Mouse (Mus musculus) hindbrain, embryonic 10.5 days (tissue): ENCODE data around the gene Rgr. TPM values are rescaled to one million over a fixed set of nuclear protein-coding genes. Genes with fewer than 3 reads are reported as not detected.
"Not testable (repeated sequence)": the region's sequence is repeated elsewhere in the genome, so short reads cannot be mapped to it uniquely, and the experiment has no call there.

Source experiments
- DNase-seq: peaks from one replicate; pipeline ENCODE4 v3.0.0-alpha.2; 2017; ENCODE audit warnings: low spot score
- H3K27ac ChIP-seq: fragments of 300-500 bp; sonication (generic); 2 replicates; pipeline ENCODE4 v1.5.1; 2016; ENCODE audit warnings: mild to moderate bottlenecking, moderate library complexity
- H3K27me3 ChIP-seq: fragments of 300-500 bp; sonication (generic); 2 replicates; pipeline ENCODE4 v1.6.1; 2016; ENCODE audit warnings: mild to moderate bottlenecking; ENCODE audit not compliant: poor library complexity, insufficient read depth, severe bottlenecking
- H3K36me3 ChIP-seq: fragments of 300-500 bp; sonication (generic); 2 replicates; pipeline ENCODE4 v1.6.1; 2016; ENCODE audit warnings: mild to moderate bottlenecking, moderate library complexity
- H3K4me1 ChIP-seq: fragments of 300-500 bp; sonication (generic); replicated peaks from 2 replicates; pipeline ENCODE4 v1.6.1; 2016; ENCODE audit warnings: mild to moderate bottlenecking
- H3K4me3 ChIP-seq: fragments of 300-500 bp; sonication (generic); 2 replicates; pipeline ENCODE4 v1.5.1; 2016; ENCODE audit warnings: mild to moderate bottlenecking, moderate library complexity
- H3K9me3 ChIP-seq: fragments of 300-500 bp; sonication (generic); 2 replicates; pipeline ENCODE4 v1.6.1; 2016; ENCODE audit warnings: mild to moderate bottlenecking, moderate library complexity
- WGBS: fragments of 180-500 bp; shearing (Covaris S2); methylation state at CpG from one replicate; pipeline ENCODE4 v1.1.7; 2016; 5-methylcytosine and 5-hydroxymethylcytosine counted together
- polyA plus RNA-seq: library from polyadenylated mRNA; unstranded; fragments of >200 nt; fragmentation: Nextera tagmentation; extraction: Ambion mirVana; gene quantifications from 2 replicates; pipeline ENCODE4 v1.2.1, GENCODE M21; 2016

Gene Rgr
- polyA plus RNA-seq, 1 experiment from 2014 or later, result not detected

- H3K9me3 ChIP-seq, result no peaks in the 10 kb centered on the region
- H3K4me1 ChIP-seq, result no peaks in the 10 kb centered on the region
- H3K27me3 ChIP-seq, result no peaks in the 10 kb centered on the region
- DNase-seq, result no peak
- H3K4me3 ChIP-seq, result no peak overlapping the region
- 92% methylated on average over 3 of the region's 3 CpGs for WGBS
- H3K27ac ChIP-seq, result no peak overlapping the region
- H3K36me3 ChIP-seq, result no peaks in the 10 kb centered on the region
Measured at GRCm38 (mm10) chr14:37028555-37028954, 20.2 kb downstream of the Rgr start.

- H3K4me1 ChIP-seq, result no peaks in the 10 kb centered on the region
- no peaks in the 10 kb centered on the region for H3K9me3 ChIP-seq
- no peak for DNase-seq
- no peaks in the 10 kb centered on the region for H3K36me3 ChIP-seq
- no peaks in the 10 kb centered on the region for H3K27me3 ChIP-seq
- 94% methylated on average over 3 of the region's 3 CpGs for WGBS
- H3K27ac ChIP-seq, result no peak overlapping the region
- H3K4me3 ChIP-seq, result no peak overlapping the region
Measured at GRCm38 (mm10) chr14:37027951-37028350, 20.8 kb downstream of the Rgr start.

GRCm38 (mm10) chr14:37027248-37027933 is 21.4 kb downstream of the Rgr start:
- H3K36me3 ChIP-seq, result no peaks in the 10 kb centered on the region
- no peak overlapping the region for H3K27ac ChIP-seq
- WGBS, result 88% methylated on average over 4 of the region's 4 CpGs
- H3K4me1 ChIP-seq, result no peaks in the 10 kb centered on the region
- no peaks in the 10 kb centered on the region for H3K9me3 ChIP-seq
- DNase-seq, result no peak
- no peaks in the 10 kb centered on the region for H3K27me3 ChIP-seq
- no peak overlapping the region for H3K4me3 ChIP-seq

- WGBS, result 35% methylated on average over 5 of the region's 5 CpGs
- Histone ChIP-seq H3K27me3 (no peaks in the 10 kb centered on the region), H3K4me3 (no peak overlapping the region), H3K4me1 (no peaks in the 10 kb centered on the region), H3K27ac (no peak overlapping the region), H3K36me3 (no peaks in the 10 kb centered on the region), H3K9me3 (no peaks in the 10 kb centered on the region)
- DNase-seq, result peak; percentile 15
Measured at GRCm38 (mm10) chr14:37015894-37016293, 32.9 kb downstream of the Rgr start.

GRCm38 (mm10) chr14:37013644-37014043 is 35.1 kb downstream of the Rgr start:
- no peaks in the 10 kb centered on the region for H3K9me3 ChIP-seq
- DNase-seq, result no peak
- H3K36me3 ChIP-seq, result no peaks in the 10 kb centered on the region
- H3K4me1 ChIP-seq, result no peaks in the 10 kb centered on the region
- H3K4me3 ChIP-seq, result no peak overlapping the region
- H3K27ac ChIP-seq, result no peak overlapping the region
- no peaks in the 10 kb centered on the region for H3K27me3 ChIP-seq
- 61% methylated on average over 3 of the region's 3 CpGs for WGBS

- H3K27ac ChIP-seq, result no peak overlapping the region
- no peaks in the 10 kb centered on the region for H3K36me3 ChIP-seq
- 88% methylated on average over 2 of the region's 2 CpGs for whole genome bisulfite sequencing
- H3K4me1 ChIP-seq, result no peaks in the 10 kb centered on the region
- DNase-seq, result no peak
- no peak overlapping the region for H3K4me3 ChIP-seq
- no peaks in the 10 kb centered on the region for H3K9me3 ChIP-seq
- no peaks in the 10 kb centered on the region for H3K27me3 ChIP-seq
Measured at GRCm38 (mm10) chr14:37009686-37010085, 39.1 kb downstream of the Rgr start.

GRCm38 (mm10) chr14:37006489-37006888 is 42.3 kb downstream of the Rgr start:
- H3K36me3 ChIP-seq, result no peaks in the 10 kb centered on the region
- DNase-seq, result no peak
- H3K4me3 ChIP-seq, result no peak overlapping the region
- no peaks in the 10 kb centered on the region for H3K4me1 ChIP-seq
- no peaks in the 10 kb centered on the region for H3K27me3 ChIP-seq
- 82% methylated on average over 8 of the region's 8 CpGs for WGBS
- no peak overlapping the region for H3K27ac ChIP-seq
- no peaks in the 10 kb centered on the region for H3K9me3 ChIP-seq

- WGBS, result 29% methylated on average over 3 of the region's 3 CpGs
- no peak for DNase-seq
- Histone ChIP-seq H3K4me3 (no peak overlapping the region), H3K4me1 (no peaks in the 10 kb centered on the region), H3K9me3 (no peaks in the 10 kb centered on the region), H3K27me3 (no peaks in the 10 kb centered on the region), H3K36me3 (no peaks in the 10 kb centered on the region), H3K27ac (no peak overlapping the region)
Measured at GRCm38 (mm10) chr14:37005865-37006264, 42.9 kb downstream of the Rgr start.

- WGBS, result 81% methylated on average over 8 of the region's 8 CpGs
- no peaks in the 10 kb centered on the region for H3K4me1 ChIP-seq
Measured at GRCm38 (mm10) chr14:37003431-37004095, 45.2 kb downstream of the Rgr start.

GRCm38 (mm10) chr14:37002852-37003251 is 45.9 kb downstream of the Rgr start:
- H3K27ac ChIP-seq, result no peak overlapping the region
- no peaks in the 10 kb centered on the region for H3K27me3 ChIP-seq
- 60% methylated on average over 2 of the region's 2 CpGs for WGBS
- H3K36me3 ChIP-seq, result no peaks in the 10 kb centered on the region
- H3K9me3 ChIP-seq, result no peaks in the 10 kb centered on the region
- no peak for DNase-seq
- no peaks in the 10 kb centered on the region for H3K4me1 ChIP-seq
- no peak overlapping the region for H3K4me3 ChIP-seq

More at GRCm38 (mm10) chr14:37003431-37004095, 45.2 kb downstream of the Rgr start:
- Histone ChIP-seq H3K36me3 (no peaks in the 10 kb centered on the region), H3K27me3 (no peaks in the 10 kb centered on the region), H3K9me3 (no peaks in the 10 kb centered on the region), H3K27ac (no peak overlapping the region), H3K4me3 (no peak overlapping the region)
- no peak for DNase-seq

GRCm38 (mm10) chr14:37000780-37001179 is 48.0 kb downstream of the Rgr start:
- DNase-seq, H3K4me3 ChIP-seq, H3K27ac ChIP-seq, H3K36me3 ChIP-seq, H3K4me1 ChIP-seq, H3K9me3 ChIP-seq, H3K27me3 ChIP-seq: not testable (repeated sequence)
- 84% methylated on average over 6 of the region's 6 CpGs for WGBS

- Histone ChIP-seq H3K27me3 (no peaks in the 10 kb centered on the region), H3K4me3 (no peak overlapping the region), H3K27ac (no peak overlapping the region), H3K9me3 (no peaks in the 10 kb centered on the region), H3K36me3 (no peaks in the 10 kb centered on the region), H3K4me1 (no peaks in the 10 kb centered on the region)
- no peak for DNase-seq
Measured at GRCm38 (mm10) chr14:36989784-36990183, 59.0 kb downstream of the Rgr start.

GRCm38 (mm10) chr14:36985693-36986092 is 63.1 kb downstream of the Rgr start:
- Histone ChIP-seq H3K27ac (no peak overlapping the region), H3K9me3 (no peaks in the 10 kb centered on the region), H3K4me3 (no peak overlapping the region), H3K4me1 (no peaks in the 10 kb centered on the region), H3K27me3 (no peaks in the 10 kb centered on the region), H3K36me3 (no peaks in the 10 kb centered on the region)
- no peak for DNase-seq
- 85% methylated on average over 3 of the region's 3 CpGs for WGBS
